Mouse (Mus musculus): ENCODE results near the gene Pdrg1. TPM values are rescaled to one million over a fixed set of nuclear protein-coding genes. Genes with fewer than 3 reads are reported as not detected.

The Pdrg1 gene
- total and polyA plus RNA-seq, 3 experiments, result 49.4 to 154 (median 63.4) TPM

DNA sequence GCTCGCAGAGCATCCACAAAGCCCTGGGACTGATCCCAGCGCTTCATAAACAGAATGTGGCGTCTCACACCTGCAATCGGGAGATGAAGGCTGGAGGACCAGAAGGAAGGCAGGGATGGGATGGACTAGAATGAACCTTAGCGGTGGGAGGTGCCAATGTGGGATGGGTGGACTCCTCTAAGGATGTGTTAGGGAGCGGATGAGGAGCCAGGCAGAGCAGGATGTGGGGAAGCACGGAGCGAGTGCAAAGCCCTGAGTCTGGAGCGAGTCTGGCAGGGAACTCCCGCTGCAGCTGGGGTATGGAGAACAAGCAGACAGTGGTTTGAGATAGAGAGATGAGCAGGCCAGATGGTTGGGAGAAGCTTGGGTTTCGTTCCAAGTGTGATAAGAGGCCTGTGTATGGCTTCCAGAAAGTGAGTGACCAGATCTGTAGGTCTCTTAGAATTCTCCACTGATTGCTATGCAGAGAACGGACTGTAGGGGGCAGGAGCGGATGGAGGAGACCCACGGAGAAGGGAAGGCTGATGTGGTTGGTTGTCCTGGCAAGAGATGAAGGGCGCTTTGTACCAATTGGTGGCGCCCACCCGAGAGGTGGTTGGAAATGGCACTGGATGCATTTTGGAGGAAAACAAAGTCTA, 32.7 kb upstream of the Pdrg1 start:
- no peaks in the 10 kb centered on the region for H3K36me3 ChIP-seq (replicated peaks)
- no peaks in the 10 kb centered on the region for H3K4me1 ChIP-seq (ENCODE audit: insufficient read depth, low read depth, low read length)
- H3K4me3 ChIP-seq (ENCODE audit: low read depth, low read length), result no peak overlapping the region
- no peak for DNase-seq (ENCODE audit: low spot score)
- H3K9me3 ChIP-seq (replicated peaks), result no peaks in the 10 kb centered on the region
- no peak for ATAC-seq (ENCODE audit: extremely low read depth, insufficient number of reproducible peaks, low FRiP score, poor library complexity, severe bottlenecking)
- peaks cover 21% of the 10 kb centered on the region; the same call in 1 of the 2 replicates for H3K27me3 ChIP-seq (ENCODE audit: insufficient read depth, low read length)
- TF ChIP-seq GATA1 (IDR thresholded peaks at IDR 0.05; ENCODE audit: borderline replicate concordance, low read length), result no peak
- TF ChIP-seq POLR2AphosphoS5 (IDR thresholded peaks at IDR 0.05; ENCODE audit: insufficient replicate concordance, low read depth, low read length), result no peak
- TF ChIP-seq TAL1 (conservative IDR thresholded peaks at IDR 0.05; ENCODE audit: low read depth, low read length), result no peak
- no peak for TF ChIP-seq GATA2 (IDR thresholded peaks at IDR 0.05; ENCODE audit: borderline replicate concordance, low read depth, low read length)
- TF ChIP-seq CTCF (IDR thresholded peaks at IDR 0.05; ENCODE audit: low read depth, low read length), result peak; percentile 40; the same call in 1 of the 2 replicates

GRCm38 (mm10) chr2:153045884-153046299, 30.7 kb upstream of the Pdrg1 start:
- no peaks in the 10 kb centered on the region for H3K4me1 ChIP-seq (ENCODE audit: insufficient read depth, low read depth, low read length)
- no peaks in the 10 kb centered on the region for H3K36me3 ChIP-seq (replicated peaks)
- TF ChIP-seq POLR2AphosphoS5 (IDR thresholded peaks at IDR 0.05; ENCODE audit: insufficient replicate concordance, low read depth, low read length) (no peak), TAL1 (conservative IDR thresholded peaks at IDR 0.05; ENCODE audit: low read depth, low read length) (no peak)
- H3K27me3 ChIP-seq (ENCODE audit: insufficient read depth, low read length), result peaks cover 15% of the 10 kb centered on the region; the same call in 1 of the 2 replicates
- H3K9me3 ChIP-seq (replicated peaks), result no peaks in the 10 kb centered on the region
- H3K4me3 ChIP-seq (ENCODE audit: low read depth, low read length), result no peak overlapping the region
- DNase-seq (ENCODE audit: low spot score), result no peak
- no peak for ATAC-seq (ENCODE audit: extremely low read depth, insufficient number of reproducible peaks, low FRiP score, poor library complexity, severe bottlenecking)

GRCm38 (mm10) chr2:153043886-153044285, 28.7 kb upstream of the Pdrg1 start:
- Histone ChIP-seq H3K9me3 (replicated peaks) (no peaks in the 10 kb centered on the region), H3K36me3 (replicated peaks) (no peaks in the 10 kb centered on the region), H3K4me1 (ENCODE audit: insufficient read depth, low read depth, low read length) (no peaks in the 10 kb centered on the region), H3K4me3 (ENCODE audit: low read depth, low read length) (no peak overlapping the region), H3K27me3 (ENCODE audit: insufficient read depth, low read length) (peaks cover 10% of the 10 kb centered on the region; the same call in 1 of the 2 replicates)
- ATAC-seq (ENCODE audit: extremely low read depth, insufficient number of reproducible peaks, low FRiP score, poor library complexity, severe bottlenecking), result no peak
- no peak for DNase-seq (ENCODE audit: low spot score)
- no peak for TF ChIP-seq TAL1 (conservative IDR thresholded peaks at IDR 0.05; ENCODE audit: low read depth, low read length)
- TF ChIP-seq GATA1 (IDR thresholded peaks at IDR 0.05; ENCODE audit: borderline replicate concordance, low read length), result no peak
- TF ChIP-seq GATA2 (IDR thresholded peaks at IDR 0.05; ENCODE audit: borderline replicate concordance, low read depth, low read length), result no peak
- TF ChIP-seq CTCF (IDR thresholded peaks at IDR 0.05; ENCODE audit: low read depth, low read length), result no peak
- no peak for TF ChIP-seq POLR2AphosphoS5 (IDR thresholded peaks at IDR 0.05; ENCODE audit: insufficient replicate concordance, low read depth, low read length)

GRCm38 (mm10) chr2:153036690-153037089, 21.5 kb upstream of the Pdrg1 start:
- TF ChIP-seq TAL1 (conservative IDR thresholded peaks at IDR 0.05; ENCODE audit: low read depth, low read length) (no peak), GATA1 (IDR thresholded peaks at IDR 0.05; ENCODE audit: borderline replicate concordance, low read length) (no peak), CTCF (IDR thresholded peaks at IDR 0.05; ENCODE audit: low read depth, low read length) (no peak), POLR2AphosphoS5 (IDR thresholded peaks at IDR 0.05; ENCODE audit: insufficient replicate concordance, low read depth, low read length) (no peak), GATA2 (IDR thresholded peaks at IDR 0.05; ENCODE audit: borderline replicate concordance, low read depth, low read length) (no peak)
- no peak overlapping the region for H3K4me3 ChIP-seq (ENCODE audit: low read depth, low read length)
- H3K27me3 ChIP-seq (ENCODE audit: insufficient read depth, low read length), result peaks cover 10% of the 10 kb centered on the region
- 0 out of 2 replicates have a peak, but pooled peaks cover 2% of the 10 kb centered on the region for H3K9me3 ChIP-seq (replicated peaks)
- no peak for ATAC-seq (ENCODE audit: extremely low read depth, insufficient number of reproducible peaks, low FRiP score, poor library complexity, severe bottlenecking)
- H3K4me1 ChIP-seq (ENCODE audit: insufficient read depth, low read depth, low read length), result peaks cover 7% of the 10 kb centered on the region; the same call in 1 of the 2 replicates
- no peaks in the 10 kb centered on the region for H3K36me3 ChIP-seq (replicated peaks)
- DNase-seq (ENCODE audit: low spot score), result no peak

GRCm38 (mm10) chr2:153033545-153034230, 18.5 kb upstream of the Pdrg1 start:
- ATAC-seq (ENCODE audit: extremely low read depth, insufficient number of reproducible peaks, low FRiP score, poor library complexity, severe bottlenecking), result no peak
- TF ChIP-seq TAL1 (conservative IDR thresholded peaks at IDR 0.05; ENCODE audit: low read depth, low read length), result no peak
- no peak for TF ChIP-seq GATA2 (IDR thresholded peaks at IDR 0.05; ENCODE audit: borderline replicate concordance, low read depth, low read length)
- TF ChIP-seq GATA1 (IDR thresholded peaks at IDR 0.05; ENCODE audit: borderline replicate concordance, low read length), result no peak
- TF ChIP-seq POLR2AphosphoS5 (IDR thresholded peaks at IDR 0.05; ENCODE audit: insufficient replicate concordance, low read depth, low read length), result no peak
- TF ChIP-seq CTCF (IDR thresholded peaks at IDR 0.05; ENCODE audit: low read depth, low read length), result no peak

GRCm38 (mm10) chr2:153032973-153033372, 17.7 kb upstream of the Pdrg1 start:
- H3K4me3 ChIP-seq (ENCODE audit: low read depth, low read length), result no peak overlapping the region
- H3K9me3 ChIP-seq (replicated peaks), result 0 out of 2 replicates have a peak, but pooled peaks cover 2% of the 10 kb centered on the region
- no peak for TF ChIP-seq GATA1 (IDR thresholded peaks at IDR 0.05; ENCODE audit: borderline replicate concordance, low read length)
- no peak for TF ChIP-seq CTCF (IDR thresholded peaks at IDR 0.05; ENCODE audit: low read depth, low read length)
- TF ChIP-seq TAL1 (conservative IDR thresholded peaks at IDR 0.05; ENCODE audit: low read depth, low read length), result no peak
- no peak for TF ChIP-seq GATA2 (IDR thresholded peaks at IDR 0.05; ENCODE audit: borderline replicate concordance, low read depth, low read length)
- no peak for TF ChIP-seq POLR2AphosphoS5 (IDR thresholded peaks at IDR 0.05; ENCODE audit: insufficient replicate concordance, low read depth, low read length)
- peaks cover 7% of the 10 kb centered on the region; the same call in 1 of the 2 replicates for H3K4me1 ChIP-seq (ENCODE audit: insufficient read depth, low read depth, low read length)
- peaks cover 12% of the 10 kb centered on the region for H3K27me3 ChIP-seq (ENCODE audit: insufficient read depth, low read length)
- DNase-seq (ENCODE audit: low spot score) (no peak), ATAC-seq (ENCODE audit: extremely low read depth, insufficient number of reproducible peaks, low FRiP score, poor library complexity, severe bottlenecking) (no peak)
- no peaks in the 10 kb centered on the region for H3K36me3 ChIP-seq (replicated peaks)

More at GRCm38 (mm10) chr2:153033545-153034230, 18.5 kb upstream of the Pdrg1 start:
- Histone ChIP-seq H3K27me3 (ENCODE audit: insufficient read depth, low read length) (peaks cover 12% of the 10 kb centered on the region), H3K4me3 (ENCODE audit: low read depth, low read length) (no peak overlapping the region), H3K9me3 (replicated peaks) (0 out of 2 replicates have a peak, but pooled peaks cover 2% of the 10 kb centered on the region), H3K4me1 (ENCODE audit: insufficient read depth, low read depth, low read length) (peaks cover 7% of the 10 kb centered on the region; the same call in 1 of the 2 replicates), H3K36me3 (replicated peaks) (no peaks in the 10 kb centered on the region)
- DNase-seq (ENCODE audit: low spot score), result no peak

All from G1E (cell line).